Mouse (Mus musculus): ENCODE results near the gene Tmbim4. TPM values are rescaled to one million over a fixed set of nuclear protein-coding genes. Genes with fewer than 3 reads are reported as not detected.

Tmbim4 gene
- total RNA-seq, 2 experiments from 2014 or later = 62.4 to 62.7 TPM

Other genes with a start within 250 kb of the Tmbim4 start
- 1 to 10 TPM; 7.2 to 8.4 TPM for gene Helb, start 88.6 kb upstream of the Tmbim4 start, total RNA-seq (2021)
- 1 to 10 TPM; 2.4 to 2.9 TPM for gene Irak3, start 540 bp downstream of the Tmbim4 start, total RNA-seq (2021)
- gene Llph, start 25.5 kb downstream of the Tmbim4 start, total RNA-seq (2021) = 10 to 100 TPM; 12.2 to 15.1 TPM

Measured in gastrocnemius, postnatal 14 days (tissue).